ENCODE assay signal across 9 mouse cellular contexts in the genomic region with DNA sequence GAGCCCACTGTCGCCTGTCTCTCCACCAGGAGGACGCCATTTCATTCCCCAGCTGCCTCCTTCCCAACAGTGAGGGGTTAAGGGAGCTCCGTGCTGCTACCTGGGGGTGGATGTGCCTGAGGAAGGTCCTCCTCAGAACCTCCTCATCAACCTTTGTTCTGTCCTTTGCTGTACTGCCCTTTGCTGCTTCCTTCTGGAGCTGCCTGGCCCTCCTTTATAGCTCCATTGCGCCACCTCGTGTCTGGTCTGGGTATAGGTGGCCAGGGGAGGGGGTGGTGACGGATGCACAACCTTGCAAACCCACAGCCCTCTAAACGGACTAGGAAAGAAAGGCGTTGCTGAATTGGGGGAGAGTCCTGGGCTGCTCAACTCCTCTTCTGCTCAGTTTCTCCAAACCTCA. TPM values are rescaled to one million over a fixed set of nuclear protein-coding genes. Genes with fewer than 3 reads are reported as not detected.
DNase-seq lines count a peak whose midpoint lies in the region; ATAC-seq and TF ChIP-seq lines count a peak whose summit lies in the region.
"Had no signal": no experiment of that assay in that cellular context is flagged by ENCODE, and none has a peak within 500 bp of the region (broad histone marks: within the 10 kb centered on the region; RNA-seq: fewer than 3 reads in every experiment).

No protein-coding gene starts in this region.

- TF ChIP-seq CTCF in gastrocnemius, adult 2 months (IDR thresholded peaks at IDR 0.05) = peak; percentile 98; the same call in 1 of the 2 replicates

- peak; percentile 84 for DNase-seq in T-cell, adult 2 months (ENCODE audit: low spot score)
- DNase-seq in cerebellum, postnatal 25 days = peak; percentile 86 to 93
- peak; percentile 88 for DNase-seq in gastrocnemius, adult 2 months
- DNase-seq in layer of hippocampus, postnatal 36 days = peak; percentile 82 to 86
- DNase-seq in lung, postnatal 4 days = peak; percentile 76 to 89
- DNase-seq in retina, postnatal 7 days (ENCODE audit: low read depth, low spot score) = peak; percentile 79
- DNase-seq in urinary bladder, adult 2 months (ENCODE audit: low spot score) = peak; percentile 81

- H3K4me1 ChIP-seq in hindbrain, embryonic 15.5 days (replicated peaks) = peaks cover 11% of the 10 kb centered on the region

- no peak overlapping the region for H3K4me3 ChIP-seq in gastrocnemius, adult 2 months
- H3K4me3 ChIP-seq in hindbrain, embryonic 15.5 days = no peak overlapping the region
- H3K4me3 ChIP-seq: megakaryocyte, embryonic 14.5 days had no signal

- H3K27me3 ChIP-seq in hindbrain, embryonic 15.5 days = no peaks in the 10 kb centered on the region
- H3K27me3 ChIP-seq: megakaryocyte, embryonic 14.5 days had no signal

- peak overlapping the region; percentile 38; the same call in 1 of the 2 replicates for H3K27ac ChIP-seq in gastrocnemius, adult 2 months
- H3K27ac ChIP-seq in hindbrain, embryonic 15.5 days (replicated peaks) = peak overlapping the region; percentile 43

- intact Hi-C loops in gastrocnemius, adult 2 months (cut with DNase I) = loop anchor here (1.0 to 5.0 kb wide), 4 partner anchors 38 to 216 kb away; a partner anchor contains a TSS

- peak; percentile 68 for ATAC-seq in hindbrain, embryonic 15.5 days (ENCODE audit: low FRiP score, low read depth)

- H3K9ac ChIP-seq in hindbrain, embryonic 15.5 days = no peak overlapping the region

- H3K36me3 ChIP-seq in hindbrain, embryonic 15.5 days = peaks cover 4% of the 10 kb centered on the region; the same call in 1 of the 2 replicates

- no peak overlapping the region for H3K4me2 ChIP-seq in hindbrain, embryonic 15.5 days

- no peaks in the 10 kb centered on the region for H3K9me3 ChIP-seq in hindbrain, embryonic 15.5 days
- H3K9me3 ChIP-seq: megakaryocyte, embryonic 14.5 days had no signal

- WGBS in hindbrain, embryonic 15.5 days = 14% methylated on average over 8 of the region's 8 CpGs

RNA-seq across cellular contexts. Expression of a gene that starts 3.1 kb away (rescaled TPM):
- not detected for total RNA-seq in gastrocnemius, adult 2 months (2021)
- polyA plus RNA-seq in hindbrain, embryonic 15.5 days (2015; fragmentation: Nextera tagmentation; extraction: Ambion mirVana) = 3.4 and 4.7 TPM in 2 replicates
- 1 to 10 TPM; 1.6 TPM for total RNA-seq in layer of hippocampus, postnatal 36 days (2021)
- polyA plus RNA-seq in urinary bladder, adult 2 months (2012; rRNA removed) = 1.4 and 1.8 TPM in 2 replicates

RNA-seq across cellular contexts. Expression of a gene that starts 7.6 kb away (rescaled TPM):
- total RNA-seq in gastrocnemius, adult 2 months (2021) = 10 to 100 TPM; 17.9 to 26.1 TPM
- polyA plus RNA-seq in hindbrain, embryonic 15.5 days (2015; fragmentation: Nextera tagmentation; extraction: Ambion mirVana) = 74.7 and 75.2 TPM in 2 replicates
- total RNA-seq in layer of hippocampus, postnatal 36 days (2021) = 10 to 100 TPM; 57.0 to 69.0 TPM
- polyA plus RNA-seq in urinary bladder, adult 2 months (2012; rRNA removed) = 82.8 and 98.7 TPM in 2 replicates

RNA-seq across cellular contexts. Expression of a gene that starts 12.6 kb away (rescaled TPM):
- under 1 TPM; 0.23 to 0.33 TPM for total RNA-seq in gastrocnemius, adult 2 months (2021)
- 4.5 and 5.0 TPM in 2 replicates for polyA plus RNA-seq in hindbrain, embryonic 15.5 days (2015; fragmentation: Nextera tagmentation; extraction: Ambion mirVana)
- total RNA-seq in layer of hippocampus, postnatal 36 days (2021) = 10 to 100 TPM; 41.7 to 45.8 TPM
- 3.7 and 5.2 TPM in 2 replicates for polyA plus RNA-seq in urinary bladder, adult 2 months (2012; rRNA removed)

RNA-seq across cellular contexts. Expression of a gene that starts 30.4 kb away (rescaled TPM):
- 10 to 100 TPM; 11.3 to 12.8 TPM for total RNA-seq in gastrocnemius, adult 2 months (2021)
- 11.0 and 11.8 TPM in 2 replicates for polyA plus RNA-seq in hindbrain, embryonic 15.5 days (2015; fragmentation: Nextera tagmentation; extraction: Ambion mirVana)
- total RNA-seq in layer of hippocampus, postnatal 36 days (2021) = 1 to 10 TPM; 7.7 to 8.3 TPM
- 30.0 and 32.6 TPM in 2 replicates for polyA plus RNA-seq in urinary bladder, adult 2 months (2012; rRNA removed)

RNA-seq across cellular contexts. Expression of a gene that starts 35.3 kb away (rescaled TPM):
- total RNA-seq in gastrocnemius, adult 2 months (2021) = 10 to 100 TPM in 1 of 2 experiments, 1 to 10 TPM in 1; 9.1 to 14.3 TPM
- 11.9 and 12.9 TPM in 2 replicates for polyA plus RNA-seq in hindbrain, embryonic 15.5 days (2015; fragmentation: Nextera tagmentation; extraction: Ambion mirVana)
- total RNA-seq in layer of hippocampus, postnatal 36 days (2021) = 10 to 100 TPM; 20.5 to 20.7 TPM
- polyA plus RNA-seq in urinary bladder, adult 2 months (2012; rRNA removed) = 64.3 and 69.6 TPM in 2 replicates

Comparison
In these comparisons a context has a peak if more than half of its experiments do, and no peak if none do; other contexts are left out.
1. RNA of a gene that starts 12.6 kb away (total RNA-seq): 41.7 to 45.8 TPM in layer of hippocampus, postnatal 36 days; 0.23 to 0.33 TPM in gastrocnemius, adult 2 months; every median in the first group is over 10 times any median in the second.
2. Peak in every context shown above with its lines, with median percentiles within 50 percentile points of each other: DNase-seq.